Mouse (Mus musculus): Measurements from ENCODE around the gene Wipf2.
"Not testable (repeated sequence)": the region's sequence is repeated elsewhere in the genome, so short reads cannot be mapped to it uniquely, and the experiment has no call there.

The Wipf2 gene

GRCm38 (mm10) chr11:98905583-98905982 lies 42.1 kb downstream of the Wipf2 start:
- intact Hi-C loops (cut with DNase I) = loop anchor here (5.0 kb wide), 1 partner anchor 203 kb away; the partner anchor contains the start of gene Csf3

GRCm38 (mm10) chr11:98907063-98907436 lies 43.6 kb downstream of the Wipf2 start:
- intact Hi-C loops (cut with DNase I) = loop anchor here (5.0 kb wide), 1 partner anchor 205 kb away; the partner anchor contains the start of gene Csf3

GRCm38 (mm10) chr11:98907437-98908173 lies 44.2 kb downstream of the Wipf2 start, which contains the start of gene Cdc6:
Gene Cdc6, plus strand, starts transcription at chr11:98907801.
- intact Hi-C loops (cut with DNase I) = loop anchor here (5.0 kb wide), 1 partner anchor 205 kb away; the partner anchor contains the start of gene Csf3

GRCm38 (mm10) chr11:98909654-98910053 lies 46.2 kb downstream of the Wipf2 start:
- intact Hi-C loops (cut with DNase I) = loop anchor here (1.0 to 5.0 kb wide), 2 partner anchors 50 to 207 kb away; partner anchors contain the start of gene Csf3

- intact Hi-C loops (cut with DNase I) = loop anchor here (1.0 kb wide), 1 partner anchor 51 kb away; no protein-coding TSS in a partner anchor
Measured at GRCm38 (mm10) chr11:98910415-98910814, 47.0 kb downstream of the Wipf2 start.

- intact Hi-C loops (cut with DNase I) = no loop called here
Measured at GRCm38 (mm10) chr11:98911498-98911897, 48.1 kb downstream of the Wipf2 start.

GRCm38 (mm10) chr11:98914196-98914595 lies 50.8 kb downstream of the Wipf2 start:
- intact Hi-C loops (cut with DNase I) = no loop called here

- intact Hi-C loops (cut with DNase I) = not testable (repeated sequence)
Measured at GRCm38 (mm10) chr11:98916376-98916775, 52.9 kb downstream of the Wipf2 start.

GRCm38 (mm10) chr11:98917428-98918005 lies 54.1 kb downstream of the Wipf2 start:
- intact Hi-C loops (cut with DNase I) = no loop called here

GRCm38 (mm10) chr11:98918231-98918630 lies 54.8 kb downstream of the Wipf2 start:
- intact Hi-C loops (cut with DNase I) = no loop called here

GRCm38 (mm10) chr11:98919009-98919408 lies 55.6 kb downstream of the Wipf2 start:
- intact Hi-C loops (cut with DNase I) = no loop called here

GRCm38 (mm10) chr11:98921813-98922212 lies 58.4 kb downstream of the Wipf2 start:
- intact Hi-C loops (cut with DNase I) = loop anchor here (2.0 to 5.0 kb wide), 2 partner anchors 51 to 115 kb away; no protein-coding TSS in a partner anchor

GRCm38 (mm10) chr11:98922307-98922706 lies 58.9 kb downstream of the Wipf2 start:
- intact Hi-C loops (cut with DNase I) = loop anchor here (2.0 to 5.0 kb wide), 2 partner anchors 50 to 115 kb away; no protein-coding TSS in a partner anchor

GRCm38 (mm10) chr11:98922851-98923711 lies 59.6 kb downstream of the Wipf2 start:
- intact Hi-C loops (cut with DNase I) = loop anchor here (2.0 to 5.0 kb wide), 2 partner anchors 50 to 114 kb away; no protein-coding TSS in a partner anchor

- intact Hi-C loops (cut with DNase I) = loop anchor here (5.0 kb wide), 1 partner anchor 113 kb away; no protein-coding TSS in a partner anchor
Measured at GRCm38 (mm10) chr11:98924633-98925175, 61.3 kb downstream of the Wipf2 start.

GRCm38 (mm10) chr11:98925265-98925721 lies 61.9 kb downstream of the Wipf2 start:
- intact Hi-C loops (cut with DNase I) = no loop called here

GRCm38 (mm10) chr11:98925868-98926311 lies 62.5 kb downstream of the Wipf2 start:
- intact Hi-C loops (cut with DNase I) = no loop called here

GRCm38 (mm10) chr11:98926553-98926952 lies 63.1 kb downstream of the Wipf2 start:
- intact Hi-C loops (cut with DNase I) = no loop called here

- intact Hi-C loops (cut with DNase I) = no loop called here
Measured at GRCm38 (mm10) chr11:98927438-98928076, 64.1 kb downstream of the Wipf2 start, which contains the start of gene Rara. Gene Rara, plus strand, starts transcription at chr11:98927818.

Data from adrenal gland (tissue).